Mouse (Mus musculus): ENCODE measurements around the gene Taf10.

DNA sequence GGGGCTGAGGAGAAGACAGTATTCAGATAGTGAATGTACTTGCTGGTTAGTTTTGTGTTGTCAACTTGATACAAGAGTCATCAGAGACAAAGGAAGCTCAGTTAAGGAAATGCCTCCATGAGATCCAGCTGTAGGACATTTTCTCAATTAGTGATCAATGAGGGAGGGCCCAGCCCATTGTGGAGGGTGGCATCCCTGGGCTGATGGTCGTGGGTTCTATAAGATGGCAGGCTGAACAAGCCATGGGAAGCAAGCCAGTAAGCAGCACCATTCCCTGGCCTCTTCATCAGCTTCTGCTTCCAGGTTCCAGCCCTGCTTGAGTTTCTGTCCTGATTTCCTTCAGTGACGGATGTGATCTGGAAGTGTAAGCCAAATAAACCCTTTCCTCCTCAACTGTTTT, 3.6 kb upstream of the Taf10 start:
- TF ChIP-seq POLR2A (IDR thresholded peaks at IDR 0.05; ENCODE audit: control insufficient read depth, extremely low read depth, insufficient read depth, low read length, poor library complexity) (no peak), CTCF (IDR thresholded peaks at IDR 0.05; ENCODE audit: borderline replicate concordance, control insufficient read depth, extremely low read depth, insufficient read depth, low read length, poor library complexity) (no peak)

All from thymus, adult 2 months (tissue).